Mouse (Mus musculus) hindbrain, embryonic 14.5 days (tissue): ENCODE measurements around the gene Vamp1. TPM values are rescaled to one million over a fixed set of nuclear protein-coding genes. Genes with fewer than 3 reads are reported as not detected.

ENCODE experiments used
- ATAC-seq: fragments of 200-750 bp; cut with Nextera tagmentation; 2 replicates; pipeline ENCODE4 v1.8.0; 2017; ENCODE audit warnings: moderate number of reproducible peaks, mild to moderate bottlenecking, moderate TSS enrichment, moderate library complexity; ENCODE audit not compliant: low FRiP score
- DNase-seq: peaks from one replicate; pipeline ENCODE4 v3.0.0-alpha.2; 2015; ENCODE audit warnings: low spot score
- H3K27ac ChIP-seq: fragments of 300-500 bp; sonication (generic); 2 replicates; pipeline ENCODE4 v1.5.1; 2014; ENCODE audit warnings: mild to moderate bottlenecking, moderate library complexity
- H3K27me3 ChIP-seq: fragments of 300-500 bp; sonication (generic); 2 replicates; pipeline ENCODE4 v1.6.1; 2014; ENCODE audit warnings: mild to moderate bottlenecking, low read length, mixed read lengths; ENCODE audit not compliant: control insufficient read depth, insufficient read depth
- H3K36me3 ChIP-seq: fragments of 300-500 bp; sonication (generic); replicated peaks from 2 replicates; pipeline ENCODE4 v1.6.1; 2014; ENCODE audit not compliant: control insufficient read depth, insufficient read depth
- H3K4me1 ChIP-seq: fragments of 300-500 bp; sonication (generic); replicated peaks from 2 replicates; pipeline ENCODE4 v1.6.1; 2014; ENCODE audit warnings: antibody characterized with exemption, low read length, mixed read lengths; ENCODE audit not compliant: control insufficient read depth, insufficient read depth
- H3K4me2 ChIP-seq: fragments of 300-500 bp; sonication (generic); replicated peaks from 2 replicates; pipeline ENCODE4 v1.6.1; 2014; ENCODE audit warnings: mild to moderate bottlenecking, moderate library complexity
- H3K4me3 ChIP-seq: fragments of 300-500 bp; sonication (generic); replicated peaks from 2 replicates; pipeline ENCODE4 v1.5.1; 2014; ENCODE audit warnings: mild to moderate bottlenecking, low read length
- H3K9ac ChIP-seq: fragments of 300-500 bp; sonication (generic); 2 replicates; pipeline ENCODE4 v1.6.1; 2014
- H3K9me3 ChIP-seq: fragments of 300-500 bp; sonication (generic); 2 replicates; pipeline ENCODE4 v1.6.1; 2016; ENCODE audit warnings: low read length; ENCODE audit not compliant: control insufficient read depth
- WGBS: fragments of 180-500 bp; shearing (Covaris S2); extraction: QIAGEN DNeasy Blood & Tissue Kit; methylation state at CpG from one replicate; pipeline ENCODE4 v1.1.7; 2014; 5-methylcytosine and 5-hydroxymethylcytosine counted together
- polyA plus RNA-seq: library from polyadenylated mRNA; unstranded; fragments of >200 nt; fragmentation: Nextera tagmentation; extraction: Ambion mirVana; gene quantifications from 2 replicates; pipeline ENCODE4 v1.2.1, GENCODE M21; 2014

The Vamp1 gene
- polyA plus RNA-seq, 1 experiment from 2014 or later, result 12.6 TPM

DNA sequence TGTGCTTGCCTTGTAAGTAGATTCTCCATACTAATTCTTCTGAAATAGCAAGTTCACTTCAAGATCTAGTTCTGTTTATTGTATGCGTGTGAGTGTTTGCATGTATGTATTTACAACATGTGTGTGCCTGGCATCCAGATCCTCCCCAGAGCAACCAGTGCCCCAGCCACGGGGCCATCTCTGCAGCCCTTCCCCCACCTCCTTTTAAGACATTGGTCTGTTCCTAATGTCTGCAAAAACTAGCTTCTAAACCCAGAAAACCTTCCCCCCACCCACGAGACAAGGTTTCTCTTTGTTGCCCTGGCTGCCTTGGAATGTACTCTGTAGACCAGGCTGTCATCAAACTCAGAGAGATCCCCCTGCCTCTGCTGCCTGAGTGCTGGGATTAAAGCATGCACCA, 7.2 kb downstream of the Vamp1 start:
- no peak for DNase-seq
- no peak overlapping the region for H3K4me3 ChIP-seq
- no peaks in the 10 kb centered on the region for H3K4me1 ChIP-seq
- ATAC-seq, result no peak
- no peaks in the 10 kb centered on the region for H3K36me3 ChIP-seq
- WGBS, result 83% methylated on average over 3 of the region's 3 CpGs
- no peaks in the 10 kb centered on the region for H3K27me3 ChIP-seq
- no peak overlapping the region for H3K27ac ChIP-seq
- no peak overlapping the region for H3K9ac ChIP-seq
- no peaks in the 10 kb centered on the region for H3K9me3 ChIP-seq
- no peak overlapping the region for H3K4me2 ChIP-seq

DNA sequence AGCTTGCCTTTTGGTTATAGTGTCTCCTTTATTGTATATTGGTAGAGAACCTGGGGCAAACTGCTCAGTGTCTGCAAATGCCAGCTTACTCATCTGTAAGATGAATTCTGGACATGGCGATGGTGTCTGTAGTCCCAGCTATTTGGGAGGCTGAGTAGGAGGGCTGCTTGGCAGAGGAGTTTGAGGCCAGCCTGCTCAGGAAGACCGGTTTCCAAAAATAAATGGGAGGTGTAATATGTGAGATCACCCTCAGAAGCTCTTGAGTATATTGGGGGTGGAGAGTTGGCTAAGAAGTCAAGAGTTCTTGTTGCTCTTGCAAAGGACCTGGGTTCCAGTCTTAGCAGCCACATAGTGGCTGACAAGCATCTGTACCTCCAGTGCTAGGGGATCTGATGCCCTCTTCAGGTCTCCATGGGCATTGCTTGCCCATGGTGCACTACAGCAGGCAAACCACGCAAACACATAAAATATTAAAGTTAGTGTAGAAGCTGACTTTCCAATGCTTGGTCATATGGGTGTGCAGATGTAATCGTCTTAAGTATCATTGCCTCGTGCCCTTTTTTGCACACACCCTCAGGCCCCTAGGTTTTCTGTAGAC, 10.3 kb downstream of the Vamp1 start:
- Histone ChIP-seq H3K4me1 (peaks cover 2% of the 10 kb centered on the region), H3K27me3 (no peaks in the 10 kb centered on the region), H3K9me3 (no peaks in the 10 kb centered on the region), H3K4me2 (no peak overlapping the region), H3K9ac (no peak overlapping the region), H3K36me3 (no peaks in the 10 kb centered on the region), H3K27ac (no peak overlapping the region), H3K4me3 (no peak overlapping the region)
- ATAC-seq (no peak), DNase-seq (no peak)
- 86% methylated on average over 5 of the region's 5 CpGs for WGBS

DNA sequence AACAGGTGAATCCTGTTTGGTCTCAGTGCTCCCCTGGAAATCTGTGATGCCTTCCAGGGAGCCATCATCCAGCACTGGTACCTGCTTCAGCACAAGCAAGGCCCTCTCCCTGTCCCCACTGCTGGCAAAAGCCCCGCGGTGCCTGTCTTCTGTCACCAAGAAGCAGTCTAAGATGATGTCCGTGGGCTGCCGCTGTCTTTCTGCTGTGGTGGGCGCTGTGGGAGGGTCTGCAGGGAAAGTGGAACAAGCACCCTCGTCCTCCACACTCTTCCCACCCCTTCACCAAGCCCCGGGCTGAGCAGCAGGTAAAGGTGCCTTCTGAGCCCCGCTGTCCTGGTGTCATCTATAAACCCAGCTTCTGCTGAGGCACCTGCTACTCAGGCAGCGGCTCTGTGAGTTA, 15.2 kb downstream of the Vamp1 start:
- ATAC-seq, result peak; percentile 2; the same call in 1 of the 2 replicates
- Histone ChIP-seq H3K27ac (peak overlapping the region; percentile 43; the same call in 1 of the 2 replicates), H3K27me3 (no peaks in the 10 kb centered on the region), H3K4me3 (no peak overlapping the region), H3K4me1 (peaks cover 18% of the 10 kb centered on the region), H3K9me3 (no peaks in the 10 kb centered on the region), H3K9ac (peak overlapping the region; percentile 58), H3K36me3 (no peaks in the 10 kb centered on the region), H3K4me2 (peak overlapping the region; percentile 84)
- 66% methylated on average over 9 of the region's 9 CpGs for WGBS
- DNase-seq, result no peak

DNA sequence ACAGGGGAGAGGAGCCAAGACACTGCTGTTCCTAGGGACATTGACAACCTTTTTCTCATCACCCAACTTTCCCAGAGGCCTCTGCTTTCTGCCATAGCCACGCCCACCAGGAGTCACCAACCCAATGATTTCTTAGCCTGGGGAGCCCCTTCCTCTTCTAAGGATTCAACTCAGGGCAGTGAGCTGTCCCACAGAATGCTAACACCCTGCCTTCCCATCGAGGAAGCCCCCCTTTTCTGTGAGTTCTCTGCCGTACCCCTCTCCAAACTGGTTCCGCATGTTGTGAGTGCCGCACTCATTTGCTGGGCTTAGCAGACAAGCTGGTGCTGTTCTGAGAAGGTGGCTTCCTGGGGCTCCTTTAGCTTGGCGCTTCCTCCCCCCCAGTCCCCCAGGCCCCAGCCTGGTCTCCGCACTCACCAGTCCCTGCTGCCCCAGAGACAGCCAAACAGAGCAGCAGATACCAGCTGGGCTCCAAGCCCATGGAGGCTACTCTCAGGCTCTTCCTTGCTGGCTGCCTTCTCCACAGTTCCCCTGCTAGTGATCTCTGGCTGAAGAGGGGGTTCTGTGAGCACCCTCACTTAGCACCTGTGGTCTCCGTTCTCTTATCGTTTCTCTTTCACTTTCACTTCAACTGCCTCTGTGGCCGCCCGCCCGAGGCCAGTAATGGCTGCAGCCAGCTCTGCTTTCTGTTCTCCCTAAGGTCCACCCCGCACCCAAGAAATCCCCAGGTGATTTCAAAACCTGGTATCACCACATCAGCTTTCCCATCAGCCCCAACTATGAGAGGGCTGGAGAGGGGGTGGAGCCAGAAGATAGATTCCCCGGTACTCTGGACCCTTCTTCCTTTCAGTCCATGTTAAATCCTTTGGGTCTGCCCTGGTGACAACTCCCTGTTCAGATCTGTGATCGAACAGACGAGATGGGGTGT, 16.0 kb downstream of the Vamp1 start, which contains the start of gene Tapbpl:
Gene Tapbpl (minus strand): TSS at position 744 of the 928 bp plus-strand sequence.
- Histone ChIP-seq H3K27me3 (no peaks in the 10 kb centered on the region), H3K9ac (peak within 1 kb of the TSS; percentile 58), H3K27ac (peak within 1 kb of the TSS; percentile 57), H3K9me3 (no peaks in the 10 kb centered on the region), H3K36me3 (no peaks in the 10 kb centered on the region), H3K4me2 (peak within 1 kb of the TSS; percentile 84), H3K4me1 (peaks cover 18% of the 10 kb centered on the region), H3K4me3 (peak within 1 kb of the TSS; percentile 35)
- peak; percentile 68 for DNase-seq
- ATAC-seq, result peak; percentile 84
- WGBS, result 9% methylated on average over 16 of the region's 16 CpGs

DNA sequence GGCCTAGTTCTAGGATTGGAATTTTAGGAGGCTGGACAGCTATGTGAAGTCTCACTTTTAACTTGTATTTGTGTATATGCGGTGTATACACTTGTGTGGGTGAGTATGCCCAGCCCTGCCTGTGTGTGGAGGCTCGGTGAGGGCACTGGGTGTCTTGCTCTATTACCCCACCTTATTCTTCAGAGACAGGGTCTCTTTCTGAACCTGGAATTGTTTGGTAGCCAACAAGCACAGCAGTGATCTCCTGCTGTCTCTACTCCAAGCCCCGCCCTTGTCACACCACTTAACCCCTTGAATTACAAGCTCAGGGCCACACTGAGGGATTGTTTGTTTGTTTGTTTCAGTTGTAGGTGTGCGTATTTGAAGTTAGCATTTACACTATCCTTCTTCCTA, 16.7 kb downstream of the Vamp1 start:
- peaks cover 18% of the 10 kb centered on the region for H3K4me1 ChIP-seq
- H3K9ac ChIP-seq, result peak overlapping the region; percentile 58
- DNase-seq (no peak), ATAC-seq (no peak)
- no peak overlapping the region for H3K27ac ChIP-seq
- H3K9me3 ChIP-seq, result no peaks in the 10 kb centered on the region
- peak overlapping the region; percentile 35 for H3K4me3 ChIP-seq
- 57% methylated on average over 4 of the region's 4 CpGs for WGBS
- H3K36me3 ChIP-seq, result no peaks in the 10 kb centered on the region
- H3K27me3 ChIP-seq, result no peaks in the 10 kb centered on the region
- peak overlapping the region; percentile 84 for H3K4me2 ChIP-seq

DNA sequence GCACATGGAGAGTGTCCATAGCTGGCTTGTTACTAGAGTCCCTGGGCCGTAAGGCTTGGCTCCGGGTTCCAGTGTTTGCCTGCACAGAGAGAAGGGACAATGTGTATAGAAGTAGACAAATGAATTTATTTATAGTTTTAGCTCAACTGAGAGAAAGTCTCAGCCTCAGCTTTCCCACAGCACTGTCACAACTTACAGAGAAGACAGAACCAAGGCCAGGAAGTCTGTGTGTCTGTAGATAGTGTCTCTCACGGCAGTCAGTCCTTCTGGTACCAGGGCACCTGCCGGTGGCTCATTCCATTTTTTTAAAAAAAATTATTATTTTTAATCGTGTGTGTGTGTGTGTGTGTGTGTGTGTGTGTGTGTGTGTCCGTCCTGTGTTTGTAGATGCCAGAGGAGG, 17.2 kb downstream of the Vamp1 start:
- Histone ChIP-seq H3K9me3 (no peaks in the 10 kb centered on the region), H3K4me3 (no peak overlapping the region), H3K4me1 (peaks cover 18% of the 10 kb centered on the region), H3K27me3 (no peaks in the 10 kb centered on the region), H3K36me3 (no peaks in the 10 kb centered on the region), H3K27ac (no peak overlapping the region), H3K9ac (no peak overlapping the region), H3K4me2 (0 out of 2 replicates have a peak overlapping the region, but pooled peaks have one; percentile 84)
- WGBS, result 79% methylated on average over 6 of the region's 6 CpGs
- no peak for ATAC-seq
- no peak for DNase-seq

DNA sequence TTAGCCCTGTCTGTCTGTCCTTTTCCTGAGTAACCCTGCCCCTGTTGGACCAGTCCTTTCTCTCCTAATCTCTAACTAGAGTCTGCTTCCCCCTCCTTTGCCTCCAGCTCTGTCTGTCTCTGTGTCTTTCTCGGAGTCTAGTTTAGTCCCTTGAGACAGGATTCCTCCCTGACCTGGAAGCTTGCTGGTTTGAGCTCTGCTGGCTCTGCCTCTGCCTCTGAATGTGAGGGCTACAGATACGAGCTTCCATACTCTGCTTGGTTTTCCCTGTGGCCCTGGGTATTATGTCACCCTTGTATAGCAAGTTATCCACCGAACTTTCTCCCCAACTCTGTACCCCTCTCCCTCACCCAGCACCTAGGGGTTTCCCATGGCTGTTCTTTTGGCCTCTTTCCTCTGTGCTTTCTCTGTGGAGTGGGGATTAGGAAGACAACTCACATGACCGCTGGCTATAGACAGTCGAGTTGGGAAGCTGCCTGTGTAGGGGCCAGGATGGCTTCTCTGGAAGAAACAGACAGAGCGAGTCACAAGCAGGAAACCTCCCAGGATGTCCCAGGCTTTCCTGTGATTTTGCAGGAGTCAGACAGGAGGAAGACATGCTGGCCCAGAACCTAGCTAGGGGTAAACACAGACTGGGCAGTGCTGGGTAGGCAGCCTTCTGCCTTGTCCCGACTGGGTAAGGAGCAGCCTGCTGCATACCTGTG, 18.6 kb downstream of the Vamp1 start:
- 72% methylated on average over 7 of the region's 7 CpGs for WGBS
- H3K27me3 ChIP-seq, result no peaks in the 10 kb centered on the region
- no peak for ATAC-seq
- H3K4me3 ChIP-seq, result no peak overlapping the region
- no peaks in the 10 kb centered on the region for H3K36me3 ChIP-seq
- no peak overlapping the region for H3K27ac ChIP-seq
- no peaks in the 10 kb centered on the region for H3K9me3 ChIP-seq
- peaks cover 18% of the 10 kb centered on the region for H3K4me1 ChIP-seq
- no peak for DNase-seq
- no peak overlapping the region for H3K4me2 ChIP-seq
- H3K9ac ChIP-seq, result no peak overlapping the region

DNA sequence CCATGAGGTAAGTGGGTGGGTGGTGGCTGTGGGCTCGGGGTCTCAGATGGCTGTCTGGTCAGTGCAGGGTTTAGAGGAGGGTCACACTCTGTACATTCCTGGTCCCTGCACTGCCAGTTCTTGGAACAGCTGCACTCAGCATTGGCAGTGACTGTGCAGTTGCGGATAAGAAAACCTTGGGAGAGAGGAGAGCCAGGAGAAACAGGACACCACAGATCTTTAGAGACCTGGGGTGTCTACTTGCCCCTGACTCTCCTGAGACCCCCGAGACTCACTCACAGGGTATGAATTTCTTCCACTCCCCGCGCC, 19.1 kb downstream of the Vamp1 start:
- peaks cover 18% of the 10 kb centered on the region for H3K4me1 ChIP-seq
- H3K9ac ChIP-seq, result no peak overlapping the region
- no peaks in the 10 kb centered on the region for H3K9me3 ChIP-seq
- 79% methylated on average over 5 of the region's 5 CpGs for WGBS
- H3K36me3 ChIP-seq, result no peaks in the 10 kb centered on the region
- H3K4me3 ChIP-seq, result no peak overlapping the region
- no peak overlapping the region for H3K4me2 ChIP-seq
- H3K27ac ChIP-seq, result no peak overlapping the region
- DNase-seq, result no peak
- H3K27me3 ChIP-seq, result no peaks in the 10 kb centered on the region
- no peak for ATAC-seq

DNA sequence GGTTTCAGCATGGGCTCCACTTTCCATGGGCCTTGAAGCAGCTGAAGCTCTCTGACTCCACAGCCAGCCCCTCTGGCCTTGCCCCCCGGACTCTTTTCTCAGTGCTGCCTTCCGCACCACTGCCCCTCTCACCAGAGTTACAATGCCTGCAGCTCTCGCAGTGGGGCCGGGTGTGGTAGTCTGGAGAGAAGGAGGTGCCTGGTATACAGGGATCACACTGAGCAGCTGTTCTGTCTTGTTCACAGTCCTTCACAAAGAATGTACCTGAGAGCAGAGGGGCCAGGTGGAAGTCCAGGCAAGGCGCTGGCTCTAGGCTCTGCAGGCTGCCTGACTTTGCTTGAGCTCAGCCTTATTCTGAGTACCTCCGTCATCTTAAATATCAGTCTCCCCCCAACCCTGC, 21.0 kb downstream of the Vamp1 start:
- Histone ChIP-seq H3K9me3 (no peaks in the 10 kb centered on the region), H3K4me3 (no peak overlapping the region), H3K27me3 (no peaks in the 10 kb centered on the region), H3K4me2 (no peak overlapping the region), H3K36me3 (no peaks in the 10 kb centered on the region), H3K27ac (no peak overlapping the region), H3K4me1 (peaks cover 8% of the 10 kb centered on the region), H3K9ac (no peak overlapping the region)
- WGBS, result 55% methylated on average over 6 of the region's 6 CpGs
- ATAC-seq (no peak), DNase-seq (no peak)
